Mouse (Mus musculus): ENCODE measurements around the gene 4931428L18Rik.
"Not testable (repeated sequence)": the region's sequence is repeated elsewhere in the genome, so short reads cannot be mapped to it uniquely, and the experiment has no call there.

Gene 4931428L18Rik

DNA sequence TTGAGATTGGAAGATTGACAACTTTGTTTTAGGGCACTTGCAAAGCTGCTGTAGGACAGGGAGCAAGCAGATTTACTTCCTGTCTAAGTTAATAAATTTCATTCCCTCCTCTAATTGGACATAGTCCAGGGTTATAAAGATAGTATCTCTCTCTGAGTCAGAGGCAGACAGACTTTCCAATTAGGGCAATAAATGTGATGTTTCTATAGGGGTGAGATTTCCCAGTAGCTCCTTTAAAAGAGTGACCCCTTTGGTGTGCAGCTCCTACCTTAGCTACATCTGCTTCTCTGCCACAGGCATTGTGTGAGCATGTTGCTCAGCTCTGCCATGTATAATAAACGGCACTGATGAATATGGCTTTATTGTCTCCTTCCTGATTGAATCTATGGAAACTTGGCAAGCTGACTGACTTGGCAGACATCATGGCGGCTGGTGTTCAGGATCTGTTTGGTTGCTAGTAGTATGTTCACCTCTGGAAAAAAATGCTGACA lies 163.6 kb downstream of the 4931428L18Rik start:
- no peak for DNase-seq (ENCODE audit: low spot score in 2 of 2)

DNA sequence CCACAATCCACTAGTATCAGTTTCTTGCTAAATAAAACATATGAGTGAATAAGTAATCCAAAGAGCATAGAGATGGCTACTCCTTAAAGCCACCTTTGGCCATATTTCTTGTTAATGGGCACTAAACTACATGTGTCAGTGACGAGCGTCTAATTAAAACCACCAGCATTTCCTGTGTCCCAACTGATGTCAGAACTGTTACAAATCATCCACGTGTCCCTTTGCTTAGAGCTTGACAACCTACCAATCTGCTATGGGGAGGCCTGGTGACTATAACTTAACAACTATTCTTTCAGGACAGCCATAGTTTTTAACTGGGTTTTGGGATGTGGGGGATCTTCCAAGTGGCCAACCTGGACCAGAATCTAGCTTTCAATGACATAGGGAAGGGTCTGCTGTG lies 164.3 kb downstream of the 4931428L18Rik start:
- no peak for DNase-seq (ENCODE audit: low spot score in 2 of 2)

DNA sequence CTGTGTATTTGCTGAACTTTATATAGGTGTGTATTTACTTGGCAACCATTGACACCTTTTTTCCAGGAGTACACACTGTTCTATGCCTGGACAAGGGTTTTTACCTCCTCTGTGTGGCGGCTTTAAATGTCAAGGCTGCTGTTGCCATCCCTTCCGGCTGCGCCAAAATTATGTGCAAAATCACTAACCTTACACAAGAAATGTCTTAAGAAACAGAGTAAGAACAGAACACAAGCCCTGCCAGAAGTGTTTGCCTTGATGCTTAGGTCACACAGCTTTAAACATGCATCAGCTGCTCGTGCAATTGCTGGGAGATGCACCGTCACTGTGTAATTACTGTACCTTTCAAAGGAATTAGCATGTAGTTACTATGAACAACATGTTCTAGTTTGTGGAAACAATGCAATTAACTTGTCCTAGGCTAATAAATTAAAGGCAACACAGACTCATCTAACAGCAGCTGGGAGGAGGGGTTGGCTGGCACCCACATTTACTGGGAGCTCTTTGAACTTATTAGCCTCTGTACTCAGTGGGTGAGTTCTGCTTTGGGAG lies 171.0 kb downstream of the 4931428L18Rik start:
- no peak for DNase-seq (ENCODE audit: low spot score in 2 of 2)

DNA sequence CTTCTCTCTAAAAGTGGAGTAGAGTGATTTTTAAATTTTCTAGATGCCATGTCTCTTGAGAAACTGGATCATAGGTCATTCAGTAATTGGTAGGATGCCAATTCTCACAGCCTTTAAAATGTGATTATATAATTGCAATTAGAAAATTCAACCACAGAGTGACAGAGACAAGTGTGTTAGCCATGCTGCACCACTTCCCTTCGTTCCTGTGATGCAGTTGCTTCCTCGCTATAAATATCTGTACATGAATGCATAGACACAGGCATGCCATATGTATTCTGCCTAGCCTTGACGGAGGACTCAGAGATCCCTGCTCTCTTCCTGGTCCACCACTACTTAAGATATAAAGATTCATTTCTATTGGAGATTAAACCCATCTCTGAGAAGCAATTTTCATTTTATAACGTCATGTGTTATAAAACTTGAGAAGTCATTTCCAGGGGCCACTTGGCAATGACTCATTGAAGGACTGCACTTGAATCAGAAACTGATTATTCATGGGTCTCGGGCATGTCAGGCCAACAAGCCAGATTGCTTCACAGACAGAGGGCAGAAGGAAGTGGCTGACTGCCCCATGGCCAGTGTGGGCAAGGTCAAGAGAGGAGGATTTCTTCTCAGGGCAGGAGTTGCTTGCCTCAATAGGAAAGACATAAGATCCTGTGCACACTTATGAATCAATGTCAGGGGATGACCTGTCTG lies 172.4 kb downstream of the 4931428L18Rik start:
- DNase-seq (ENCODE audit: low spot score in 2 of 2): no peak

DNA sequence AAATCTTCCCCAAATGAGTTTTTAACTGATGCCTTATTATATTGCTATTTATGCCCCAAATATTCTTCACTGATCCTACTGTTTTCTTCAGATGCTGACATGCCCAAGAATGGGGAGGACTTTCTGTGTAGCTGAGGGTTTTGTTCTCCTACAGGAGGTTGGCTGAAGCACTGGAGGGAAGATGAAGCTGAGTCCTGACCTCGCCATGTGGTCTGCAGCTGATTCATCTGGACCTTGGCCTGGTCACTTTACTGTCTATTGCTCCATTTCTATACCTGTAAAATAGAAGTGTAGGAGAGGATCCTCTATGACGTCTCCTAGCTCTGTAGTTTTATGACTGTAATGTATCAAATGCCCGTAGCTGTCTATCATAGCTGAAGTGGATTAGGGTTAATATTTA lies 179.3 kb downstream of the 4931428L18Rik start:
- DNase-seq (ENCODE audit: low spot score in 2 of 2): no peak

DNA sequence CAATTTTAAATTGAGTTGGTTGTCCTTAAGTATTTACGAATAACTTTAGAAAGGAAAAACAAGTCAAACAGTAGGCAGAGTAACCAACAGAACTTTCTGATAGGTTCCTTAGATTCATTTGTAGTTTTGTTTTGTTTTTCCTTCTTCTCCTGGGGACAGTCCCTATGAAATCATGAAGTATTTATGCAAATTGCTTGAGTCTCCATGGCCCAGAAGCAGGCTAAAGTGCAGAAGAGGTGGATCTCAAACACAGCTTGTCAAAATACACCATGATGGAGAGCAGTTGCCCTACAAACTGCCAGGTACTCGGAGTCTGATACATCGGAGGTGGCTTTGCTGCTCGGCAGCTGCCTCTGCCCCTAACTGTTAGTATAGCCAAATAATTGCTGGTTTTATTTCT lies 179.7 kb downstream of the 4931428L18Rik start:
- DNase-seq (ENCODE audit: low spot score in 2 of 2): no peak

DNA sequence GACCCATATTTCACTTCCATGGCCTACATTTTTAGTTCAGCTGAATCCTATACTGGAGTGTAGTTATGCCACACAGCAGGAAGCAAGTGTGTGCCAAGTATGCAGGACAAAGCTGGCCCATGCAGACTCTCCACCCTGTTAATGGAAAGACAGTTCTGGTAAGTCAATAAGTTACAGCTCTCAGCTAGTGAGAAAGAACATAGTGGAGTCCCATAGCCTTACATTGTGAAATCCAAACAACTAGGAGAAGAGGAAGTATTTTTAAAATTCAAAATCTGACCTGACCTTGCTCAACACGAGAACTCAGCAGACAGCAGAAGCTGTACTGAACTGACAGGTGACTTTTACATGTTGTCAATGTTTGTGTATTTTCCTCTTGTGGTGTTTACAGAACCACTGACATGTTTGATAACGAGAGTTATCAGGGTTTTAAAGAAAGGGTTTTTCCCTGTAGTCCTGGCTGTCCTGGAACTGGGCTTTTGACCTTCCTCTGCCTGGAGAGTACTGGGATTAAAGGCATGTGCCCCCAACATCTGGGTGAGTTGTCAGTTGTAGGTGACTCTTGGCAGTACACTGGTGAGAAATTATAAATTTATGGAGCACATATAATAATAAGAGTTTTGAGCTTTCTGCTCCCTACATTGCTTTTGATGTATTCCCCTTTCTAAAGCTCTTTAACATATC lies 188.5 kb downstream of the 4931428L18Rik start:
- no peak for DNase-seq (ENCODE audit: low spot score in 2 of 2)

DNA sequence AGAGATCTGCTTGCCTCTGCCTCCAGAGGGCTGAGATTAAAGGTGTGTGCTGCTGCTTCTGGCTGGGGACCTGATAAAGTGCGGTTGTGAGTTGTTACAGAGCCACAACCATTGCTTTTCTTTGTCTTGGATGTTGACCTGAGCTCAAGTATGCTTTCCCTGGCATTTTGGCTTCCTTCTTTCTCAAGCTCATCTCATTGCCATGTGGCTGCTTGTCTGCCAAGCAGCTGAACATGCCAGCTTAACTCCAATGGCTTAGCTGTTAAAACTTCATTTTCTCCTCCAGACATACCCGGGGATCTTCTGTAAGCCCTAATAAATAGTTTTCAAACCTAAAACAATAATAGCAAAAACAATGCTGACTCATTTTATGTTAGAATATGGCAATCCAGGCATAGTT lies 190.1 kb downstream of the 4931428L18Rik start:
- DNase-seq (ENCODE audit: low spot score in 2 of 2): no peak

DNA sequence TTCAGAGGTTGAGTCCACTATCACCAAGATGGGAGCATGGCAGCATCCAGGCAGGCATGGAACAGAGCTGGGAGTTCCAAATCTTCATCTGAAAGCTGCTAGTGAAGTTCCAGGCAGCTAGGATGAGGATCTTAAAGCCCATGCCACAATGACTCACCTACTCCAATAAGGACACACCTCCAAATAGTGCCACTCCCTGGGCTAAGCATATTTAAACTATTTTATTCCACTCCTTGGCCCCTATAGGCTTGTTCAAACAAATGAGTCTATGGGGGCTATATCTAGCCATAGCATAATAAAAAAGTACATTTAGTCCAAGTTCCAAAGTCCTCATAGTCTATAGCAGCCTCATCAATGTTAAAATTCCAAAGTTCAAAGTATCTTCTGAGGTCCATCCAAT lies 199.3 kb downstream of the 4931428L18Rik start:
- no peak for DNase-seq (ENCODE audit: low spot score in 2 of 2)

DNA sequence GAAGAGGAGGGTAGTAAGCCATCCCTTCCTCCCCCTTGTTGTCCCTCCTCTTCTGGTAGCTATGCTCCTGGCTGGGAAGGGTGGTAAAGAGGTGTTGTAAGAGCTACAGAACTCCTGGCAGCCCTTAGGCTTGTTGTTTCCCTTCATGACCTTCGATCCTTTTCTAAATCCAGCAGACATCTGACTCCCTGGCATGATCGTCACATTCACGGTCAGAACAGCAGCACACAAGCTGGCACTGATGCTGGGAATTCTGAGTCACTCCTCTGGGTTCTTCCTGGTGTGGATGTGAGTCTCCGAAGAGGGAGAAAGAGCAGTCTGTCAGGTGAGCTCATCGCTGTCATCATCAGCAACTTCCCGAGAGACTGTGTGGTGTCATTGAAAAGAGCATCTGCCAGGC lies 203.2 kb downstream of the 4931428L18Rik start:
- no peak for DNase-seq (ENCODE audit: low spot score in 2 of 2)

DNA sequence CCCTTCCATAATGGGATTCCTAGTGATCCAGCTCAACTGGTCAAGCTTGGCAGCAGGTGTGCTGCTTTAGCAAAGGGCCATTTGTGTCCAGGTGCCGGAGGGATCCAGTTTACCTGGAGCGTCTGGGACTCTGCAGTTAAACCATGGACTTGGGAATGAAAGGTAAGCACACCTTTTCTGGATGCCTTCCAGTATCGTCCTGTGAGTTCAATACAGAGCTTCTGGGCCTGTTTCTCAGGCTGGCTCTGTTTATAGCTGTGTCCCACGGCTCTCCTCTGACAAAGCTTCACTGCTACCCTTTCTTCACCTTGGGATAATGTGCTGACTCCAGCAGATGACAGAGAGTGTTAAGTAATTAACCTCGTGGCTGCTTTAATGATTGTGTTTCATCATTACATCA lies 205.1 kb downstream of the 4931428L18Rik start:
- DNase-seq (ENCODE audit: low spot score in 2 of 2): no peak

DNA sequence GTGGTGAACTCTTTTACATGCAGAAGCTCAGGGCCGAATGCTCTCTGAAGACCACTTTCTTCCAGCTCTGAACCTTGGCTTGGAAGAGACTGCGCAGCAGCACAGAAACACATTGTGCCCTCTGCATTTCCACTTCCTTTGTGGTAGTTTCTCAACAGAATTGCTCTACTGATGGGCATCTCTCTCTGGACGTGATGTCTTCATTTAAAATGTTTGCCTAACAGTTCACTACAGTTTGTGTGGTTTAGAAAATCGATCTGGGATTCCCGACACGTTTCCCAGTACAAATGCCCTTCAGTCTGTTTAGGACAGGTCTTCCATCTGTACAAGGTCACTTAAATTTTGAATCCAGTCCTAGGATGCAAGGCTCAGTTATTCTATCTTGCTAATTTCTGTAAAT lies 206.4 kb downstream of the 4931428L18Rik start:
- no peak for DNase-seq (ENCODE audit: low spot score in 2 of 2)

DNA sequence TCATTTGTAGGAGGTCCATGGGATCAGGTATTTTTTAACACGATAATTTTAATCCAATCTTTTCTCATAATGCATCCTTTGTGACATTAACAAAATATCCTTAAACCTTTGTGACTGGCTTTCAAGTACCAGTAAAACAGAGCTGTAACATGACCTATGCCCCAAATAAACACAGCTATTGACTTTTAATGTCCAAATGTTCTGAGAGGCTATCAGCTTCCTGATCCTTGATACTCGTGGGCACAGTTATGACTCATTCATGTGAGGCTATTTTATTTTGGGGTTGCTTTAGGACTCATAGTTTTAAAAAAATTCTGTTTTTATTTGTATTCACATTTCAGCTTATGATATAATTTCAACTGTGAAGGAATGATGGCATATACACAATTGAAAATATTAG lies 207.2 kb downstream of the 4931428L18Rik start:
- DNase-seq (ENCODE audit: low spot score in 2 of 2): no peak

DNA sequence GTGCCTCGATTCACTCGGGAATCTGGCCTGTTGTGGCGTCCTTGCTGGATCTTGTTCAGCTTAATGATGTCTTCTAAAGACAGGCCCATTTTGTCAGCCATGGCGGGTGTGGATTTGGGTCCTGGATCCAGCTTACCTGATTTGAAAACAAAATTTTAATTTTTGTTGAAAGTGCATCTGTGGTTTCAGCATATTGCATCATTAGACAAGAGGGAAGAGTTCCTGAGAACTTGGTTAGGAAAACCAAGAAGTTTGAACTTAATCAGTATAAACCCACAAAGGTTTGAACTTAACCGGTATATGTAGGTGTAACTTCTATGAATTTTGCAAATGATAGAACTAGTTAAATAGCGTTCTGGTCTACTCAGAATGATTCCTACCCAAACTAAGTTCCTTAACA lies 244.6 kb downstream of the 4931428L18Rik start, which contains the start of gene AC153137.1:
Gene AC153137.1, minus strand, starts transcription at position 101 of the 400 bp plus-strand sequence.
- not testable (repeated sequence) for DNase-seq (ENCODE audit: low spot score in 2 of 2)

DNA sequence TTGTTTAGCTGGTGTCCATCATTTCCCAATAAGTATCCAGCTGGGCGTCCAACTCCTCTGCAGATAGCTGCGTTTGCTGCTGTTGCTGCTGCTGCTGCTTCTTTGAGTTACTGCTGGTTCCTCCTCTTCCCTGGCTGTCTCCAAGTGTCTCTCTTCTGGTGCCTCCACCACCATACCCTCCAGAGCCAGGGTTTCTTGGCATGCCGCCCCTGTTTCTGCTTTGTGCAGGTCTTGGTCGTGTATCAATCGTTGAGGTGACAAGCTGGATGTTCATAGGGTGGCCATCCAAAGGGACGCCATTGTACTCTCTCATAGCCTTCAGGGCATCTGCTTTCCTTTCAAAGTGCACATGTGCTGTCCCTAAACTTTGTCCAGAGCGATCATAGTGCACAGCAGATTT lies 245.2 kb downstream of the 4931428L18Rik start:
- not testable (repeated sequence) for DNase-seq (ENCODE audit: low spot score in 2 of 2)

DNA sequence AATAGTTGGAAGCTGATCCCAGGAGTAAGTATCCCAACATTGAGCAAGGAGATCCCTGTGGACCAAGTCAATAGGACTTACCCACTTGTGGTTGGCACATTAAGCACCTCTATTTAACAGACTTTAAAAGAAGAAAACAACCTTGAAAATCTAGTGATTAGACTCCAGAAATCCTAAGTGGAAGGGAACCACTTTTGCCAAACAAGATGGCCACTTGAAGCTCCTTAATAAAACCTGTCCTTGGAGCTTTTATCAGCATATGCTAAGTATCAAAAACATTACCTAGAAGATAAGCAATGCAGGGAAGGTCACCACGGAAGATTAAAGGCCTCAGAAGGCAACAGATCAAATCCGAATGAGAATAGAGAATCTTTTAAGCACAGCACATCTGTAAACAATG lies 270.7 kb downstream of the 4931428L18Rik start:
- no peak for DNase-seq (ENCODE audit: low spot score in 2 of 2)

DNA sequence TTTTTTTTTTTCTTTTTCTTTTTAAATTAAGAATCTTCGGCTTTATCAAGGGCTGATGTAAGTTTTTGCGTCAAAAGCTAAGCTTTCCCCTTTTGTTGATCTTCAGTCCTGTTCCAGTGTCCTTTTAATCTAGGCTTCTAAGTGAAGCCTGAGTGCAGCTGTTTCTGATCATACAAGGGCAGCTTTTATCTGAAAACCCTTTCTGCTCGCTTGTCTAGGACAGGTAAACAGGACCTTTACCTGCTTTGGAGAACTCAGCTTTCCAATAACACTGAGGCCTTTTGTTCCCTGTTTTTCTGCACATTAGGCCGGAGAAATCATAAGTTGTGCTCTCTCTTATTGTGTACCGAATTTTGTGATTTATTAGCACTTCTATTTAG lies 272.0 kb downstream of the 4931428L18Rik start:
- DNase-seq (ENCODE audit: low spot score in 2 of 2): no peak

DNA sequence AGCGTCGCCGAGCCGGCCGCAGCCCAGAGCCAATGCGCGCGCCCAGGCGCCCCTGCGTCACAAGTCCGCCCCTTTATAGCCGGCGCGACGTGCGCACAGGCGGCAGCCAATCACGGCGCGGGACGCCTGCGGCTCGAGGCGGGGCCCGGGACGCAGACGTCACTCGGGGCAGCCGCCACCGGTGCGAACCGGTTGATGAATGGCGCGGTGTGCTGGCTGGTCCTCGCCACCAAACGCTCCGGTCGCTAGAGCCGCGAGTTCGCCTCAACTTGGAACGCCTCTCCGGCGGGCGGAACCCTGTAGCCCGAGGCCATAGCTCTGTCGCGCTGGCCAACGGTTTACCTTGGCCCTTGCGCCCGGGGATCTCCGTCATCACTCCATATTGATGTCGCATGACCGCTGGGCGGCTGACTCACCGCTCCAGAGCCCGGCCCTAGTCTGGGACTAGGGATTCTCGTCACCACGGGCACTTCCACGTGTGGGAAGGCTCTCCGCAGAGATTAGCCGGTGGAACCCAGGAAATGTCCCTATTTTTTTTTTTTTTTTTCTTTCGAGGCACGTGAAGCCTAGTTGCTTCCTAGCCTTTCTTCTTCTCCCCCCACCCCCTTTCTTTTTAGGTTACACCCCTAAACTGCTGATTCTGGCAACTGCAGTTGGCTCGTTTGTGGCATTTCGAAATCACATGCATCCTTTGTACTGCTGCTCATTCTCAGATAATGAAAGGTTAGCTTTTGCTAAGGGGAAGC lies 272.6 kb downstream of the 4931428L18Rik start:
- DNase-seq (ENCODE audit: low spot score in 2 of 2): peak; percentile 94 to 96

DNA sequence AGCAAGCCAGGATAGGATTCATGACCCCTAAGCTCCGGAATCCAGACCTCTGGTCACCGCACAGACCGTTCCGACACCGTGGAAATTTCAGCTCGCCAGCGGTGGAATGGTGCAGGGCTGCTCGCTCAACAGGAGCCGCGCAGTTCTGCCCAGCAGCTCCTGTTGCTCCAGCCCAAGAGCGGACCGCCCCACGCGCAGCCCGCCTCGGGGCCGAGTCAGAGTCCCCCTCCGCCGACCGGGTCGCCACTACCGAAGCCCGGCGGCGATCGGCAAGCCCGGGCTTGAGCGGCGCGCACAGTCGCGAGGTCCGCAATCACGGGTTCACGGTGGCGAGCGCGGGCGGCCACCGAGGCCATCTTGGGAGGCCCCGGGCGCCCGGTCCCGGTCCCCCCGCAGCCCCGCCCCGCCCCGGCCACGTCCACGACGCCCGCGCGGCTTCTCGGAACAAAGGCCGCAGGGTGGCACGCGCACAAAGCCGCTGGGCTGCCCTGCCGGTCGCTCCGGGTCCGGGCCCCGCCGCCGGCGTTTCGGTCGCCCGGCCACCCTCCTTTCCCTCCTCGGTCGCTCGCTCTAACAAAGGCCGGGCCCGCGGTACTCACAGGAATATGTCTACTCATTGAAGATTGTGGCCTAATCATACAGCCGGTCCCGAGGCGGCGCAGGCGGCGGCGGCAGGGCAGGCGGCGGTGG lies 273.4 kb downstream of the 4931428L18Rik start:
- DNase-seq (ENCODE audit: low spot score in 2 of 2): peak; percentile 12 to 43

DNA sequence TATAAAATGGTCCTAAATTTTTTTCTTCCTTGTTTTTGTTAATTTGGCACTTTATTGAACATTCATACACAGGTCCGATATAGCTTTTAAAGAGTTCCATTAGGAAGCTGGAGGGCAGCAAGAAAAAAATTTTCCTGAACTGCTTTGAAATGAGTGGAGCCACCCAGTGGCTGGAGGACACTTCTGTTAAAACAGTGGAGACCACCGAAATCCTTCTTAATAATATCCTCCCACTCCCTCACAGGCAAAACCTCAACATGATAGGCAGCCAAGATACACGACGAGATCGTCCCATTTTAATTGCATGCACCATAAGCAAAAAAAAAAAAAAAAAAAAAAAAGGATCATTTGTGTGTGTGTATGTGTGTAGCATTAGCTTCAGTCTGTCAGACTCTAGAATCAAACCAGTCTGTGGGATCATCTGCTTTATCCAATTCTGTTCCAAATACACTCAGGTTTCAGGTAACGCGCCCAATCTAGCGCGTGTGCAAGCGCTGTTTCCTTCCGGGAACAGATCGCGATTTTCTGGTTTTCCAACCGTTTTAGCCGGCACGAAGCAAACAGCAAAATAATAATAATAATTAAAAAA lies 274.0 kb downstream of the 4931428L18Rik start:
- DNase-seq (ENCODE audit: low spot score in 2 of 2): no peak

Data from frontal cortex, postnatal 14 days (tissue).